Mouse (Mus musculus) urinary bladder, postnatal 4 days (tissue): ENCODE results near the gene Xpc.

ENCODE experiments used
- DNase-seq, 2 experiments: peaks; one replicate each; pipeline ENCODE4 v3.0.0; 2021 to 2022; ENCODE audit warnings: low spot score in 2 of 2

Xpc gene

GRCm38 (mm10) chr6:91525544-91525943, 9.9 kb upstream of the Xpc start:
- no peak for DNase-seq

GRCm38 (mm10) chr6:91522816-91523215, 7.1 kb upstream of the Xpc start:
- no peak for DNase-seq

- DNase-seq, result no peak
These were observed 2.8 kb upstream of the Xpc start for GRCm38 (mm10) chr6:91518454-91519020.

- DNase-seq, result no peak
These were observed 838 bp downstream of the Xpc start for GRCm38 (mm10) chr6:91514737-91515362.

- DNase-seq, result no peak
These were observed 1.6 kb downstream of the Xpc start for GRCm38 (mm10) chr6:91514135-91514534.

- no peak for DNase-seq
These were observed 5.5 kb downstream of the Xpc start for GRCm38 (mm10) chr6:91510211-91510610.

- DNase-seq, result peak; percentile 50 to 81
These were observed 6.4 kb downstream of the Xpc start for GRCm38 (mm10) chr6:91509326-91509725.

- DNase-seq, result no peak
These were observed 7.6 kb downstream of the Xpc start for GRCm38 (mm10) chr6:91508041-91508440.

GRCm38 (mm10) chr6:91506036-91506435, 9.7 kb downstream of the Xpc start:
- no peak for DNase-seq

- no peak for DNase-seq
These were observed 12.4 kb downstream of the Xpc start for GRCm38 (mm10) chr6:91503302-91503701.

GRCm38 (mm10) chr6:91494526-91494925, 21.2 kb downstream of the Xpc start:
- DNase-seq, result no peak

- DNase-seq, result no peak
These were observed 22.6 kb downstream of the Xpc start for GRCm38 (mm10) chr6:91493053-91493452.

GRCm38 (mm10) chr6:91491004-91491403, 24.7 kb downstream of the Xpc start:
- no peak for DNase-seq

GRCm38 (mm10) chr6:91489872-91490271, 25.8 kb downstream of the Xpc start:
- DNase-seq, result no peak

GRCm38 (mm10) chr6:91488496-91489212, 27.0 kb downstream of the Xpc start:
- no peak for DNase-seq

- DNase-seq, result no peak
These were observed 28.8 kb downstream of the Xpc start for GRCm38 (mm10) chr6:91486736-91487453.

GRCm38 (mm10) chr6:91483371-91483770, 32.3 kb downstream of the Xpc start:
- DNase-seq, result no peak

- no peak for DNase-seq
These were observed 39.1 kb downstream of the Xpc start for GRCm38 (mm10) chr6:91476541-91476940.

GRCm38 (mm10) chr6:91474441-91475190, 41.1 kb downstream of the Xpc start:
- no peak for DNase-seq

- no peak for DNase-seq
These were observed 41.8 kb downstream of the Xpc start for GRCm38 (mm10) chr6:91473805-91474440.
